Mouse (Mus musculus): ENCODE data around the gene Krt20.

Gene Krt20

DNA sequence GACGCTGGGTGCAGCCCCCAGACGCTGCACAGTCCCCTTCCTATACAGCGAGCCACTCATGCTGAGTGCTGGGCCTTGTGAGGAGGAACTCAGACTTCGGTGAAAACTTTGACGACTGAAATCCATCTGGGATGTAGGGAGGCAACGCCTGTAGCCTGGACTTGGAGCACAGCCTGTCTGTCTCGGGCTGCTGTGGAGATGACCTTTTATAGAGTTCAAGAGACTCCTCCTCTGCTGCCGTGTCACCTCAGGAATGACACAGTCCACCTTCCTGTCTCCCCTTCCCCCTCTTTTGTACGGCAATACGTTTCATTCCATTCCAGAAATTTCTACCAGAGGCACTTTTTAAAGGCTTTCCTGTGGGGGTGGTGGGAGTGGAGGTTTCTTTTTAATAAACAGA, at the start of gene Krt20:
TSS of gene Krt20 (minus strand) at position 179 of the 400 bp plus-strand sequence.
- DNase-seq (ENCODE audit: low read depth, low spot score): no peak

DNA sequence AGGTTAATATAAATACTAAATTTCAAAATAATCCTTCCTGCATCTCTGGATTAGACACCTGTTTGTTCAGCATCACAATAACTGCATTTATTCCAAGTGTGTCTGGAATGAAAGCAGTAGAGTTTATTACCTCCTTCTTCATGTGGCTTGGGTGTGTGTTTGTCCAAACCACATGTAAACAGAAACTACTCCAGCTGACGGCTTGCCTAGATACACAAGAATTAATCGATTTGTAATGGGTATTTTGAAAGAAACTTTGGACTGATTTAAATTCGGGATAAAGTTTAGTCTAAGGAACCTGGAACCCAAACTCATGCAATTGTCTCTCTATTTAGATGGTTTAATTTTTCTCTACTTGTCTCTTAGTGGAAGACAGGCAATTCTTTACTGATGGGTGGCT, 37.0 kb upstream of the Krt20 start:
- no peak for DNase-seq (ENCODE audit: low read depth, low spot score)

DNA sequence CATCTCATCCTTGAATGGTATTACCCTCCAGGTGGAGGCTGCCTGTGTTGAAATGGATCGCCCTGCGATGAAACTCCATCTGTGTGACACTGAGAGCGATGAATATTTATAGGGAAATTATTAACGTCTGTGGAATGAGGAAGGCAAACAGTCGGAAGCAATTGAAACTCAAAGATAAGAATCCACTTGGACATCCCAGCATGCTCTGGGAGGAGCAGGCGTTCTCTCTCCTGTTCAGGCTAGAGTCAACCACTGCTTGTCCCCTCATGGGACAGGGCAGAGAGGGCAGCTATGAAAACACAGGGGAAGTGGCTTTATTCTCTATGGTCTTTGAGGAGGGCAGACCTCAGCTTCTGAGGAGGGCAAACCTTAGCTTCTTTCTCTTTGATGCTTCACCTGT, 35.5 kb upstream of the Krt20 start:
- DNase-seq (ENCODE audit: low read depth, low spot score): no peak

DNA sequence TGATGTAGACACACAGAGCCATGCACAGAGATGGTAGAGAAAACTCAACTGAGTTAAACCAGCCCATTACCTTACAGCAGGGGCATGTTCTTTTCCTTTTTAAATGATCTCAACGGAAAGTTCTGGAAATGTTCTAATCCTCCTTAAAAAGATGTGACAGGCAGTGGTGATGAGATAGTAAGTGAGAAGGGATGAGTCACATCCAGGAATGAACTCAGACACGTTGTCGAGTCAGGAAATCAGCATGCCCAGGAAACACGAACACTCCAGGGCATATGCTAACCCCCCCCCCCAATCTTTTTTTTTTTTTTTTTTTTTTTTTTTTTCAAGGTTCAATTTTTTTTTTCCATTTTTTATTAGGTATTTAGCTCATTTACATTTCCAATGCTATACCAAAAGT, 34.5 kb upstream of the Krt20 start:
- DNase-seq (ENCODE audit: low read depth, low spot score): no peak

DNA sequence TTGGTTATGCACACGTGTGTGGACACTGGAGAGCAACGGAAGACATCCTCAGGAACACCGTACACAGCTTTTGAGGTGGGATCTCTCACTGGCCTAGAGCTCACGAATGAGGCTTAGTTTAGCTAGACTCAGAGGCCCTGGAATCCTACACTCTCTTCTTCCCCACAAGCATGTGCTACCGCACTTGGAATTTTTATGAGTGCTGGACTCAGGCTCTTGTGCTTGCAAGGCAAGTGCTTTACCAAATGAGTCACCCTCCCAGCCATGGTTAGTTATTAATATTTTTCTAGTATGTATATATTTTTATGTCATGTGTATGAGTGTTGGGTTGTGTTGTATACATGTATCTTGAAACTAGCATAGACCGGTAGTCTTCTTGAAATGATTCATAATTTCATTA, 34.0 kb upstream of the Krt20 start:
- no peak for DNase-seq (ENCODE audit: low read depth, low spot score)

DNA sequence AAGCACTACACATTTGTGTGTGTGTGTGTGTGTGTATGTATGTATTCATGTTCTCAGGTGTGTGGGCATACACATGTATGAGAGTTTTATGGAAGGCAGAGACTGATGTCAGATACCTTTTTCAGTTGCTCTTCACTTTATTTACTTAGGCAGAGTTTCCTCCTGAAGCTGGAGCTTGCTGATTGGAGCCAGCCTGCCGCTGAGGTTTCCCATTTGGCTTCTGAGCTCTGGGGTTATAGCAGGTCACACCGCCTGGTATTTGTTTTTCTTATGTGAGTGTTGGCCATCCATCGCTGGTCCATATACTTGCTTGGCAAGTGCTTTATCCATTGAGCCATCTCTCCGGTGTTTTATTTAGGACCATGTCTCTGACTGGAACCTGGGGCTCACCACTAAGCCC, 31.3 kb upstream of the Krt20 start:
- no peak for DNase-seq (ENCODE audit: low read depth, low spot score)

DNA sequence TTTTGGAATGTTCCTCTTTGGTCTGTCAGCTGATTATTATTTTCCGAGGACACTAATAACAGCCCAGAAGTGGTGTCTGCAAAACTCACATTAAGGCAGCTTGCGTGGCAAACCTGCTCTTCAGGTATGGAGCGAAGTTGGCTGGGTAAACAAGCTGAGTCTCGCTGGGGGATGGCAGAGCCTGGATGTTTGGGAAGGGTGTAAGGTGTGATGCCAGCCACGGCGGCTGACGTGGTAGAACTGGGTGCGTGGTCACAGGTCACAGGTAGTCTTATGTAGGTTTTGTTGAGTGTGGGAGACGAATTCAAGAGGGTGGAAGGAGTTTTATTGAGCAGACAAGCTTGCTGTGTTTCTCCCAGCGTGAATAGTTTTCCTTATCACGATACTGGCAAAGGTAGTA, 30.6 kb upstream of the Krt20 start:
- DNase-seq (ENCODE audit: low read depth, low spot score): no peak

DNA sequence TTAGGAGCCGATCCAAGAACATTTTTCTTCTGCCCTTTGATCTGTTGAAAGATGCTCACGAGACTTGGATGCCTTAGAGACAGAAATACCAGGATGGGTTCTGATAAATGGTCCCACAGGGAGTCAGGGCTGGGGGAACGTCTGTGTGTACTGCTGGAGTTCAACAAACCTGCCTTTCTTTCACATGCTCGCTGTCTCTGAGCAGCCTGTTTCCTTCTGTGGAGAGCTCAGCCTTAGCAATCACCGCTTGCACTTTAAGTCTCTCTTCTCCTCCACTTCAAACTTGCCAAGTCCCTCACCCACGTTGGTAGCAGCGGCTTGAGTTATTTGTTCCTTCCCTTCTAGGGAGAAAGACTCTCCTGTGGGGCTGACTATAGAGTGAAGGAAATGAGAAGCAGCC, 28.4 kb upstream of the Krt20 start:
- DNase-seq (ENCODE audit: low read depth, low spot score): no peak

DNA sequence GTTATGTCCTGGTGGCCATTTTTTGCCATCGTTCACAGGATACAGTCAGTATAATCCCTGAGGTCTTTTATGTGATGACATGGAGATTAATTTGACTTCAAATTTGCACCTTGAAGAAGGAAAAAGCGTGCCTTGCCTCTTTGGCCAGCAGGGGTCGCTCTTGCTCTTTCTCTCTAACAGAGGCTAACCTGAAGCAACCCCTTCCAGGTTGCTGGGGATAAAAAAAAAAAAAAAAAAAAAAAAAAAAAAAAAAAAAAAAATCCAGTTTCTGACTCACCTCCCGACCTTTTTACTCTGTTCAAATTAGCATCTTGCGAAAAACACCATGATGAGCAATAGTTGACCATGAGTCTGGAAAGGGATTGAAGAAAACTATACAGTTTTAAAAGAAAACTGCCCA, 26.9 kb upstream of the Krt20 start:
- DNase-seq (ENCODE audit: low read depth, low spot score): peak; percentile 65

DNA sequence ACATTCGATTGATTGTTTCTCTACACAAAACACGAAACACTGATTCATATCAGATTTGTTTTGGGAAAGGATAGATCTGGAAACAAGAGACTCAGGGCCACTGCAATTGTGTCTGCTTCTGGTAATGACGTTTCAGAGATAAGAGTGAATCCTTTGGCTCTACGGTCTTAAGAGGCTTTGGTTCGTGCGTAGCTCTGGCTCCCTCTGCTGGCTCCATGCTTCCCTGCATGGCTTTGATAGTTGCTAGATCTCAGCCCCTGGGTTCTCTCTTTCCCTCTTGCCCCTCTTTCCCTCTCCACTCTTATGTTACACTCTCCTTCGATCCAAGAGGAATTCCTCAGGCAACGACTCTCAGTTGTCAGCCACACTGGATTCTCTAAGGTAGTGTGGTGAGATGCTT, 25.2 kb upstream of the Krt20 start:
- DNase-seq (ENCODE audit: low read depth, low spot score): peak; percentile 48

DNA sequence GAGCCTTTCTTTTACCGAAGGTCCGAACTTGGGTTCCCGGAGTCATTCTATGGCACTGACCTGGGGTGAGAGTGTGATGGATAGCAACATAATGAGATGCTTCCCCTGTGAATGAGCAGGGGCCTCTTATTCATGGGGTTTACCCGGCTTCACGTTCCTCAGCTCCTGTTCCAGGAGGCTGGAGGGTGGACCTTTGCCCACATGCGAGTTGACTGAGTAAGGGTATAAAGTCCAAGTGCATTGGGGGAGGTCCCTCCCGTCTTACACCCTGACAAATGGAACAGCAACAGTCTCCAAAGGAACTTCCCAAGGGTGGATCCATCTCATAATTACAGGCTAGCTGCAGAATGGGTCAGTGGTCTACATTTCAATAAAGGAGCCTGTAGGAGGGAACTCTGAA, 23.8 kb upstream of the Krt20 start:
- no peak for DNase-seq (ENCODE audit: low read depth, low spot score)

DNA sequence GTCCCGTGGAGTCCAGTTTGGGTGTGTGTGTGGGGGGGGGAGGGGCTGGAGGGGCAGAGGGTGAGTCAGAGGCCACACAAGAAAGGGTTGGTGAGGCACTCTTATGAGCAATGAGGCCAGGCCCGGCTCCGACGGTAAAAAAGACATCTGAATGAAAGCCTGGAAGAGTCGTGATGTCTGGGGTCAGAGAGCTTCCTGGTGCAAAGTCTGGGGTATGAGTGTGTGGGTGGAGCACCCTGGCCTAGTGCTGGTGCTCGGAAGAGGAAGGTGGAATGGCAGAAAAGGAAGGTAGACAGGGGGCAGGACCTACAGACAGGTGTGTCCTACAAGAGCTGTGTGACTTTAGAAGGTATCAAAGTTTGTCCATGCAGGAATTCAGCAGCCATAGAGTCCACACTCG, 20.9 kb upstream of the Krt20 start:
- no peak for DNase-seq (ENCODE audit: low read depth, low spot score)

DNA sequence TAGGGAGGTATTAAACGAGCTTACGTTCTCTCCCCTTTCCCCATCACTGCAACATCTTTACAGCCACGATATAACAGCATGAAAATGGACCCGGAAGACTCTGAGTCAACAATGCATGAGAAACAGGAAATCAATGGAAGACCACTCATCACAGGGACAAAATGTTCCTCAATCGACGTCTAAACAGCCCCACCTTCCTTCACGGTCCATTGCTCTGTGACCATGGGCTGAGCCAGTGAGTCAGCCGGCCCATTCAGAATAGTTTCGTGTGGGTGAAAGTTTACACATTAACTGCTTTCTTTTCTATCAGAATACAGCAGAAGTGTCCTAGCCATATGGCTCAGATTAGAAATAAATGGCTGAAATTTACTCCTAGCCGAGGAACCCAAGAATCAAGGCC, 16.8 kb upstream of the Krt20 start:
- no peak for DNase-seq (ENCODE audit: low read depth, low spot score)

DNA sequence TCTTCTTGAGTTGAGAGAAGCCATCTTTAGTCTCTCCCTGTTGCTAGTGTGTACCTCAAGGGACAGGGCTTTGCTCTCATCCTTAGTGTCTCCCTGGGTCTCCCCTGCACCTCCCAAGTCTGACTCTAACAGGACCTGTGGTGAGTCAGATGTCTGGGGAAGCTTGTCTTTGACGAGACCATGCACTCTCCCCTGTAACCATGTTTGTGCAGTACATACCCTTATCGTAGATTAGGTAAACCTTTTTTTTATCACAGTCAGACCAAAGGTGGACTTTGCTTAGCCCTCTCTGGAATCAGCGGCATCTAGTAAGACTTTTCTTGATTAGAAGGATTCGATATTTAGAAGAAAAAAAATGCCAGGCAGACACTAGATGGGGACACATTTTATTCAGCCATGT, 16.1 kb upstream of the Krt20 start:
- no peak for DNase-seq (ENCODE audit: low read depth, low spot score)

DNA sequence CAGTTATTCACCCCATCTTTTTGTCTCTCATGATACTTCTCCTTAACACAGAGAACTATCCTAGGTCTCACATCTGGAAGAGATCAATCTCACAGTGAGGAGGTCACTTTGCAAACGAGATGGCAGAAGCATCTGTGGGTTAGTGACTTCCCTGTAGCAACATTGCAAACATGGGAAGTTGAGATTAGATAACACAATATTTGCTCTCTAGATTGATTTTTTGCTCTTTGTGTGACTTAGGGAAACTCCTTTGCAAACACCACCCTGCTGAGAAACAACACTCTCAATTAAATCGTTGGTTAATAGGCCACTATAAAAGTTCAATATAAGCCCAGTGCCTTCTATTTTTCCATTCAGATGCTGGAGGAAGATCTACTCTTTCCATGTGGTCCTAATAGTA, 10.8 kb upstream of the Krt20 start:
- no peak for DNase-seq (ENCODE audit: low read depth, low spot score)

DNA sequence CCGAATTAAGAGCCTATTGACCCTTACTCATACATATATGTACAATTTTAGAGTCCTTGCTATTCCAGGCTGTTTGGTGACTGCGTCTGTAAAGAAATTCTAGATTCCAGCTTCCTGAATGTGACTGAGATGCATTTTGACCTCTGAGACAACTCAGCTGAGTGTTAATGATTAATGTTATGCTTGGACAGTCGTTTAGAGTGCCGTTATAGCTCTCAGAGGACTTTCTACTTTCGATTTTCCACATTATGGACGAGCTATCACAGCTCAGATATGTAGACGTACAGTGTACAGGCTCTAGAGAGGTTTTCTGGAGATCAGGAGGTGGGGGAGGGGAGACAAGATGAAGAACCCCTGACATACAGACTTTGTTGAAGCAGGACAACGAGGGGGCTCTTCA, 3.3 kb upstream of the Krt20 start:
- no peak for DNase-seq (ENCODE audit: low read depth, low spot score)

DNA sequence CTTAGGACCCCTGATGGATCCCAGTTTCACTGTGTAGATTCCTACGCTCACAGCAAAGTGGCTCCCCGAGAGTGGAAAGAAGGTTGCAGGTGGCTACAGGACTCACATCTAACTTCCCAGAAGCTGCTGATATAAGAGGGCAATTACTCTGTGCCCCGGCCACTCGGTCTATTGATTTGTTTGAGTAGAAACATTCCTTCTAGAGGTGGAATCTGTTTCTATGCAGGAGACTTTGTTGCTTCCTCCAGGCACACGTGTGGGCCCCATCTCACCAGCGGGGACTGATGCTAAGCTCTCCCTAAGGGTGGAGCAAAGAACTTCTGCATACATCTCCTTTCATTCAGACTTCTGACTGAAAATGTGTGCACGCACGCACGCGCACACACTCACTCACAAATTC, 1.5 kb upstream of the Krt20 start:
- no peak for DNase-seq (ENCODE audit: low read depth, low spot score)

DNA sequence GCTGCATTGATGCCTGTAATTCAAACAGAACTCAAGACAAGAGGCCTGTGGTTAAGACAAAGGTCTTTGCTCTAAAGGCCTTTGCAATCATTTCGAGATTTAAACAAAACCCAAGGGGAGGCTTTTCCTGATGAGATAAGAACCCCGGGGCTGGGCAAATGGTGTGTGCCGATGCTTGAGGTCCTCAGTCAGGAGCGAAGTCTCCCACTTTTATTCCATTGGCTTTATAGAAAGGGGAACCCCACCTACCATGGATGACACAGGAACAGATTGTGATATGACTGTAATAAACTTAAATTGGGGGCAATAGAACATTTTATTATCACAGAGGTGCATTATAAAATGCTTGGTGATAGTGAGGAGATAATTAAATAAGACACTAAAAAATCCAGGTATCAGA, 1.3 kb downstream of the Krt20 start:
- no peak for DNase-seq (ENCODE audit: low read depth, low spot score)

DNA sequence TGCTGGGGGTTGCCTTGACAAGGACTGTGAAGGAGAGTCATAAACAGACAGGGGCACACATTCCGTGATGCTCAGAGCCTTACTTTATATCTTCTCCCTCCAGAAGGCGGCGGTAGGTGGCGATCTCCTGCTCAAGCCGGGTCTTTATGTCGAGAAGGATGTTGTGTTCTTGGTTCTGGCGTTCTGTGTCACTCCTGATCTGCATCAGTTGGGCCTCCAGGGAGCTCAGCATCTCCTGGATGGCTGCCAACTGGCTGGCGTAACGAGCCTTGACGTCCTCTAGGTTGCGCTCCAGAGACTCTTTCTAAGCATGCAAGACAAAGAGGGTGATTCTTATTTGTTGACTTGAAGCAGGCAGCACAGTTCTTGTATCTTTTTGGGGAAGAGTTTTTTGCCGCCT, 7.3 kb downstream of the Krt20 start:
- peak; percentile 36 for DNase-seq (ENCODE audit: low read depth, low spot score)

DNA sequence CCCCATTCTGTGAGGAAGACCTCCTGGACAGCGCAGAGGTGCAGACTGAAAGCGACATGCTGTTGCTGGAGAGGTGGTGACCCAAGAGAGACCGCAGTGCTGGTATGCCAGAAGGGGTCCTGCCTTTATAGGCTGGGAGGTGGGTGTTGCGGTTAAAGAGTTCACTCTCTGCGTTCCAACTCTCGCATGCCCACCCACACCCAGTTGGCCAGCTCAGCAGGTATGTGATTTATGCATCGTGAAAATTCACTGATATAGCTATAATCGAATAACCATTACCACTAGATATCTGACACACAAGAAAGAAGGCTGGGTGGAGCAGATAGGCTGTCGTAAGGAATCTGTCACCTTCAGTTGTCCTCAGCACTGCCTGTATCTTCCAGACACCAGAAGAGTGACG, 15.8 kb downstream of the Krt20 start, which contains the start of gene Krt12:
TSS of gene Krt12 (minus strand) at position 101 of the 400 bp plus-strand sequence.
- DNase-seq (ENCODE audit: low read depth, low spot score): no peak

DNA sequence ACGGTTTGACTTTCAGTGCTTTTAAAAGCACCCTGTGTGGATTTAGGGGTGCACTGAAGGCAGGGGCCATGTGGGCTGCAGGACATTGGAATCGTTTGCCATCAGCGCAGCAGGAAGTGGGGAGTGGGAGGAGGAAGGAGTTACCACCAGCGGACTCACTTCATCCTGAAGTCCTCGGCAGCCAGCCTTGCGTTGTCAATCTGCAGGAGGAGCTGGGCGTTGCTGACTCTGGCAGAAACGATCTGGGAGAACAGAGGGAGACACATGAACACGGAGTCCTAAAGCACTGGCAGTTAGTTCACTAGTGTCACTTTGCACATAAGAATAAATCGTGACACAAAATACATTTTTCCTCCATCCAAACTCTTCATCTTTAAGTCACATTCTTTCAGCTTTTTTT, 17.4 kb downstream of the Krt20 start:
- no peak for DNase-seq (ENCODE audit: low read depth, low spot score)

DNA sequence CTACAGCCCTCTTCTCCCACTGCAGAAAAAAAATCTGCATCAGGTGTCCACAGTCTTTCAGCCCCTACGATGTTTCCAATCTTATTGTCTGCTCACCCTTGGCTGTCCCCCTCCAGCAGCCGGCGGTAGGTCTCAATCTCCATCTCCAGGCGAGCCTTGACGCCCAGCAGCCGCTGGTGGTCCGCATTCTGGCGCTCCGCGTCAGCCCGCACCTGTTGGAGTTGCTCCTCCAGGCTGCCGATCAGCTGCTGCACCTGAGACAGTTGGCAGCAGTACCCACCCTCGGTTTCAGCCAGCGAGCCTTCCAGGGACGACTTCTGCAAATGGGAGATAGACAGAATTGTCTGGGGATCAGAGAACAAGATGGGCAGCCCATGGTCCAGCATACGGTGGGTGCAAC, 20.1 kb downstream of the Krt20 start:
- DNase-seq (ENCODE audit: low read depth, low spot score): no peak

DNA sequence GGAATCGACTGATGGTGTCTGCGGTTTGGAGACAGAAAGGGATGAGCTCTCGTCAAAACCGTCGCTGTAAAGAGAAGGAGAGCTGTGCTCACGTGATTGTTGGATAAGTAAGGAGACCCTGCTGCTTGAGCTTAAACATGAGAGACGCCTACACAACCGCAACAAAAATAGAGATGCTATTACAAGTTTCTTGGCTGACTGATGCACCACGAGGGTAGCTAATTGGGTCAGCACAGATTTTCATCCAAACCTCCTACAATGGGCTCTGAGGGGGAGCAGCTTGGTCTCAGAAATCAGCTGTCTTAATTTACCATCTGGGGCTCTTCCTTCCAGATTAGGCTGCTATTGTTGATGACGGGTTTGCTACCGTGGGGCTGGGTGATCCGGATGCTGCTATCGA, 21.0 kb downstream of the Krt20 start:
- DNase-seq (ENCODE audit: low read depth, low spot score): no peak

DNA sequence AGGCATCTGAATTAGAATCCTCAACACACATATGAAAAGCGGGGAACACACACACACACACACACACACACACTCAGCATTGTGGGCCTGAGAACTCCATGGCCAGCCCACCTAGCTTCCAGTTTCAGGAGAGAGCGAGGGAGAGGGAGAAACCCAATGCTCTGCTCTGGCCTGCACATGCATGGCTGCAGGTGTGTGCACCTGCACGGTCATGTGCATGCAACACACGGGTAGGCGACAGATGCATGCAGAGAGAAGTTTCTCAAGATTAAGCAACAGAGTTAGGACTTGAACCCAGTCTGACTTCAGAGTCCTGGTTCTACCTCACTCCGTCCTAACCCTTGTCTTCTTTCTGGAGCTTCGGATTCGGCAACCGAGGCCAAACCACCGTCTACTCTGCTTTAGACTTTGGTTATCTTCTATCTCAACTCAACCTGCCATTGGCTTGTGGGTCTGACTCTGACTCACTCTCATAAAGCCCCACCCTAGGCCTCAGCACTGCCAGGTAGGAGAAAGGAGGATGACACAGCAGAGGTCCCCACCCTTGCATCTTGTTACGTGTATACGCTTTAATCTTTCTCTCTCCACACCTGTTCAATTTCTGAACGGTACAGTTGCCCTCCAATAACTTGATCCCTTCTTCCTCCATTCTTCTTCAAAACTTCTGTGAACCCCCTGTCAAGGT, 23.3 kb downstream of the Krt20 start:
- no peak for DNase-seq (ENCODE audit: low read depth, low spot score)
